Comparison of ENCODE assay signal across 22 mouse cellular contexts in genomic region chr12:81088131-81088530, GRCm38 (mm10).
DNase-seq lines count a peak whose midpoint lies in the region; ATAC-seq lines count a peak whose summit lies in the region.
"Had no signal": no experiment of that assay in that cellular context is flagged by ENCODE, and none has a peak within 500 bp of the region (broad histone marks: within the 10 kb centered on the region; RNA-seq: fewer than 3 reads in every experiment).

No protein-coding gene starts in this region.

- intact Hi-C loops in heart, postnatal 25 days (cut with DNase I) = no loop called here

- 80% methylated on average over 5 of the region's 5 CpGs for WGBS in forebrain, embryonic 11.5 days
- 82% methylated on average over 5 of the region's 5 CpGs for WGBS in forebrain, embryonic 14.5 days
- WGBS in heart, embryonic 10.5 days = 79% methylated on average over 5 of the region's 5 CpGs
- WGBS in midbrain, embryonic 11.5 days = 81% methylated on average over 5 of the region's 5 CpGs
- WGBS in midbrain, embryonic 15.5 days = 80% methylated on average over 5 of the region's 5 CpGs

- H3K9me3 ChIP-seq in forebrain, embryonic 11.5 days (ENCODE audit: control insufficient read depth, low read length) = no peaks in the 10 kb centered on the region
- no peaks in the 10 kb centered on the region for H3K9me3 ChIP-seq in forebrain, embryonic 14.5 days (replicated peaks; ENCODE audit: control insufficient read depth, low read length)
- H3K9me3 ChIP-seq in heart, embryonic 10.5 days = no peaks in the 10 kb centered on the region
- H3K9me3 ChIP-seq in midbrain, embryonic 11.5 days (ENCODE audit: control insufficient read depth, low read length) = no peaks in the 10 kb centered on the region
- H3K9me3 ChIP-seq in midbrain, embryonic 15.5 days = no peaks in the 10 kb centered on the region
- H3K9me3 ChIP-seq: G1E had no signal

- no peaks in the 10 kb centered on the region for H3K4me1 ChIP-seq in forebrain, embryonic 11.5 days (replicated peaks; ENCODE audit: control insufficient read depth, insufficient read depth, low read length)
- H3K4me1 ChIP-seq in forebrain, embryonic 14.5 days (ENCODE audit: control insufficient read depth, insufficient read depth, low read length) = no peaks in the 10 kb centered on the region
- H3K4me1 ChIP-seq in heart, embryonic 10.5 days = no peaks in the 10 kb centered on the region
- H3K4me1 ChIP-seq in midbrain, embryonic 11.5 days (ENCODE audit: control insufficient read depth, insufficient read depth, low read length) = no peaks in the 10 kb centered on the region
- H3K4me1 ChIP-seq in midbrain, embryonic 15.5 days = peaks cover 4% of the 10 kb centered on the region; the same call in 1 of the 2 replicates

- H3K27me3 ChIP-seq in forebrain, embryonic 11.5 days (ENCODE audit: control insufficient read depth, insufficient read depth, low read length) = no peaks in the 10 kb centered on the region
- no peaks in the 10 kb centered on the region for H3K27me3 ChIP-seq in forebrain, embryonic 14.5 days (replicated peaks; ENCODE audit: control insufficient read depth, insufficient read depth, low read length)
- peaks cover 4% of the 10 kb centered on the region; the same call in 1 of the 2 replicates for H3K27me3 ChIP-seq in heart, embryonic 10.5 days (ENCODE audit: insufficient read depth, poor library complexity, severe bottlenecking)
- no peaks in the 10 kb centered on the region for H3K27me3 ChIP-seq in midbrain, embryonic 11.5 days (ENCODE audit: control insufficient read depth, insufficient read depth, low read length)
- H3K27me3 ChIP-seq in midbrain, embryonic 15.5 days (replicated peaks) = no peaks in the 10 kb centered on the region
- H3K27me3 ChIP-seq: CH12.LX had no signal

- H3K9ac ChIP-seq in forebrain, embryonic 11.5 days (ENCODE audit: low read length) = no peak overlapping the region
- no peak overlapping the region for H3K9ac ChIP-seq in forebrain, embryonic 14.5 days (ENCODE audit: low read length)
- no peak overlapping the region for H3K9ac ChIP-seq in midbrain, embryonic 11.5 days (ENCODE audit: low read length)
- H3K9ac ChIP-seq in midbrain, embryonic 15.5 days = no peak overlapping the region

- no peak for ATAC-seq in forebrain, embryonic 11.5 days (replicated peaks; ENCODE audit: low FRiP score)
- ATAC-seq in forebrain, embryonic 14.5 days = no peak
- ATAC-seq in midbrain, embryonic 11.5 days (ENCODE audit: low FRiP score) = no peak
- no peak for ATAC-seq in midbrain, embryonic 15.5 days (replicated peaks)
- ATAC-seq: activated CD4-positive, CD25-positive, alpha-beta regulatory T cell, adult 4 months; CD4-positive, CD25-positive, alpha-beta regulatory T cell, adult 4 months; Patski had no signal

- peak; percentile 21 for DNase-seq in forebrain, embryonic 11.5 days (ENCODE audit: low spot score)
- no peak for DNase-seq in forebrain, embryonic 14.5 days (ENCODE audit: low spot score)
- peak; percentile 67 for DNase-seq in heart, adult 11 months
- no peak for DNase-seq in heart, adult 9 months (ENCODE audit: low spot score in 2 of 2)
- peak; percentile 67 for DNase-seq in heart, embryonic 10.5 days (ENCODE audit: low spot score)
- DNase-seq in heart, postnatal 25 days (ENCODE audit: low spot score) = no peak
- peak; percentile 57 for DNase-seq in midbrain, embryonic 11.5 days (ENCODE audit: low spot score, missing footprints)
- DNase-seq: adrenal gland, adult 2 months; adrenal gland, adult 8-10 months; adrenal gland, postnatal 10 days; adrenal gland, postnatal 14 days; adrenal gland, postnatal 25 days; adrenal gland, postnatal 36 days; B cell, adult 2 months; cerebellum, adult 11 months; cerebellum, adult 11-12 months had no signal

- no peak overlapping the region for H3K4me2 ChIP-seq in forebrain, embryonic 11.5 days (ENCODE audit: low read depth, low read length, severe bottlenecking)
- no peak overlapping the region for H3K4me2 ChIP-seq in forebrain, embryonic 14.5 days (ENCODE audit: low read length)
- H3K4me2 ChIP-seq in midbrain, embryonic 11.5 days = no peak overlapping the region
- H3K4me2 ChIP-seq in midbrain, embryonic 15.5 days = no peak overlapping the region

- no peaks in the 10 kb centered on the region for H3K36me3 ChIP-seq in forebrain, embryonic 11.5 days (ENCODE audit: control insufficient read depth, insufficient read depth, low read length)
- H3K36me3 ChIP-seq in forebrain, embryonic 14.5 days (ENCODE audit: control insufficient read depth, insufficient read depth, low read length) = no peaks in the 10 kb centered on the region
- no peaks in the 10 kb centered on the region for H3K36me3 ChIP-seq in heart, embryonic 10.5 days
- H3K36me3 ChIP-seq in midbrain, embryonic 11.5 days (ENCODE audit: control insufficient read depth, insufficient read depth, low read length) = no peaks in the 10 kb centered on the region
- no peaks in the 10 kb centered on the region for H3K36me3 ChIP-seq in midbrain, embryonic 15.5 days (replicated peaks)

- no peak overlapping the region for H3K4me3 ChIP-seq in forebrain, embryonic 11.5 days (ENCODE audit: low read depth, low read length)
- H3K4me3 ChIP-seq in forebrain, embryonic 14.5 days (ENCODE audit: low read depth, low read length) = no peak overlapping the region
- no peak overlapping the region for H3K4me3 ChIP-seq in heart, embryonic 10.5 days
- H3K4me3 ChIP-seq in midbrain, embryonic 11.5 days (ENCODE audit: low read depth, low read length) = no peak overlapping the region
- H3K4me3 ChIP-seq in midbrain, embryonic 15.5 days = no peak overlapping the region

- H3K27ac ChIP-seq in forebrain, embryonic 11.5 days (ENCODE audit: low read depth, low read length) = no peak overlapping the region
- no peak overlapping the region for H3K27ac ChIP-seq in forebrain, embryonic 14.5 days (ENCODE audit: low read depth, low read length)
- H3K27ac ChIP-seq in heart, embryonic 10.5 days = no peak overlapping the region
- H3K27ac ChIP-seq in midbrain, embryonic 11.5 days (ENCODE audit: low read depth, low read length) = no peak overlapping the region
- no peak overlapping the region for H3K27ac ChIP-seq in midbrain, embryonic 15.5 days

Comparison
In these comparisons a context has a peak if more than half of its experiments do, and no peak if none do; other contexts are left out.
1. DNase-seq: peak in forebrain, embryonic 11.5 days (single experiment), heart, adult 11 months (single experiment), heart, embryonic 10.5 days (single experiment) and midbrain, embryonic 11.5 days (single experiment); none in forebrain, embryonic 14.5 days (single experiment), heart, adult 9 months (0 of 2) and heart, postnatal 25 days (single experiment).